Mouse (Mus musculus) CH12.LX (cell line): Measurements from ENCODE around the gene Fam69b. TPM values are rescaled to one million over a fixed set of nuclear protein-coding genes. Genes with fewer than 3 reads are reported as not detected.

ENCODE experiments used
- DNase-seq: peaks from one replicate; pipeline ENCODE4 v3.0.0-alpha.2; 2013; ENCODE audit errors: extremely low read depth
- H3K27ac ChIP-seq: 2 replicates; pipeline ENCODE4 v1.5.1; 2012; ENCODE audit warnings: low read depth, mild to moderate bottlenecking, control low read depth, moderate library complexity; ENCODE audit not compliant: insufficient read depth
- H3K27me3 ChIP-seq: replicated peaks from 2 replicates; pipeline ENCODE3; 2012; ENCODE audit warnings: inconsistent platforms
- H3K36me3 ChIP-seq, 2 experiments: replicated peaks in 1 of 2; 2 replicates each; pipeline versions ENCODE3 to v1.6.1; 2012; ENCODE audit warnings: inconsistent platforms in 1 of 2, low read length in 1 of 2, mild to moderate bottlenecking in 1 of 2, mixed read lengths in 1 of 2, moderate library complexity in 1 of 2; ENCODE audit not compliant: control insufficient read depth in 1 of 2, insufficient read depth in 1 of 2
- H3K4me1 ChIP-seq, 2 experiments: 2 replicates each; pipeline ENCODE4 v1.6.1; 2012; ENCODE audit warnings: inconsistent platforms in 1 of 2, moderate library complexity in 1 of 2; ENCODE audit not compliant: insufficient read depth in 2 of 2, control insufficient read depth in 1 of 2
- H3K4me2 ChIP-seq: 2 replicates; pipeline ENCODE4 v1.6.1; 2012; ENCODE audit warnings: low read depth, mild to moderate bottlenecking, control low read depth; ENCODE audit not compliant: poor library complexity, insufficient read depth, severe bottlenecking
- H3K4me3 ChIP-seq, 3 experiments: fragments of 150-350 bp in 1 of 3; sonication (generic) in 1 of 3; replicated peaks in 1 of 3; 2 replicates each; pipeline versions ENCODE3 to v1.5.1; 2011 to 2012; ENCODE audit warnings: low read depth in 2 of 3, low read length in 2 of 3, mild to moderate bottlenecking in 2 of 3, moderate library complexity in 2 of 3, control low read depth in 1 of 3, improper control_type of control experiment in 1 of 3, inconsistent platforms in 1 of 3, mixed read lengths in 1 of 3; ENCODE audit not compliant: poor library complexity in 1 of 3
- H3K79me2 ChIP-seq: replicated peaks from 2 replicates; pipeline ENCODE4 v1.6.1; 2012; ENCODE audit warnings: mild to moderate bottlenecking, moderate library complexity; ENCODE audit not compliant: control insufficient read depth, poor library complexity, insufficient read depth, severe bottlenecking; ENCODE audit errors: extremely low read depth
- H3K9ac ChIP-seq: 2 replicates; pipeline ENCODE4 v1.6.1; 2012; ENCODE audit warnings: low read depth, mild to moderate bottlenecking, control low read depth, moderate library complexity; ENCODE audit not compliant: insufficient read depth
- H3K9me3 ChIP-seq: replicated peaks from 2 replicates; pipeline ENCODE3; 2012; ENCODE audit warnings: low read length, inconsistent platforms, mixed read lengths
- E2F4 ChIP-seq: IDR thresholded peaks from 2 replicates; pipeline ENCODE4 v1.6.1; 2011; ENCODE audit warnings: low read depth, low read length, improper control_type of control experiment; ENCODE audit not compliant: insufficient replicate concordance
- EP300 ChIP-seq: IDR thresholded peaks from 2 replicates; pipeline ENCODE4 v1.6.1; 2011; ENCODE audit warnings: low read length, improper control_type of control experiment
- IRF4 ChIP-seq: IDR thresholded peaks from 2 replicates; pipeline ENCODE4 v1.6.1; 2014; ENCODE audit warnings: low read depth, mild to moderate bottlenecking, inconsistent platforms, low read length, improper control_type of control experiment
- KAT2A ChIP-seq: IDR thresholded peaks from 2 replicates; pipeline ENCODE4 v1.6.1; 2012; ENCODE audit warnings: low read length, improper control_type of control experiment, inconsistent platforms; ENCODE audit not compliant: insufficient replicate concordance
- MYC ChIP-seq: IDR thresholded peaks from 2 replicates; pipeline ENCODE4 v1.6.1; 2011; ENCODE audit warnings: low read depth, mild to moderate bottlenecking, improper control_type of control experiment, low read length
- NRF1 ChIP-seq: IDR thresholded peaks from 2 replicates; pipeline ENCODE4 v1.6.1; 2014; ENCODE audit warnings: low read depth, mild to moderate bottlenecking, inconsistent platforms, low read length, improper control_type of control experiment, moderate library complexity
- PAX5 ChIP-seq: IDR thresholded peaks from 2 replicates; pipeline ENCODE4 v1.6.1; 2012; ENCODE audit warnings: low read length, inconsistent platforms, mixed read lengths
- POLR2A ChIP-seq: IDR thresholded peaks from 2 replicates; pipeline ENCODE4 v1.6.1; 2011; ENCODE audit warnings: low read depth, mild to moderate bottlenecking, improper control_type of control experiment, low read length
- POLR2AphosphoS2 ChIP-seq: IDR thresholded peaks from 2 replicates; pipeline ENCODE4 v1.6.1; 2011; ENCODE audit warnings: low read depth, low read length, improper control_type of control experiment
- RAD21 ChIP-seq: IDR thresholded peaks from 2 replicates; pipeline ENCODE4 v1.6.1; 2011; ENCODE audit warnings: low read depth, mild to moderate bottlenecking, low read length, improper control_type of control experiment, moderate library complexity
- RCOR1 ChIP-seq: conservative IDR thresholded peaks from 2 replicates; pipeline ENCODE4 v1.6.1; 2012; ENCODE audit warnings: low read depth, mild to moderate bottlenecking, inconsistent platforms, low read length, improper control_type of control experiment
- SMC3 ChIP-seq: IDR thresholded peaks from 2 replicates; pipeline ENCODE4 v1.6.1; 2011; ENCODE audit warnings: low read depth, low read length, improper control_type of control experiment
- TBP ChIP-seq: conservative IDR thresholded peaks from 2 replicates; pipeline ENCODE4 v1.6.1; 2011; ENCODE audit warnings: low read depth, low read length, improper control_type of control experiment
- TCF12 ChIP-seq: IDR thresholded peaks from 2 replicates; pipeline ENCODE4 v1.6.1; 2014; ENCODE audit warnings: low read depth, mild to moderate bottlenecking, inconsistent platforms, low read length, improper control_type of control experiment
- UBTF ChIP-seq: IDR thresholded peaks from 2 replicates; pipeline ENCODE4 v1.6.1; 2012; ENCODE audit warnings: low read depth, mild to moderate bottlenecking, inconsistent platforms, low read length, improper control_type of control experiment, moderate library complexity
- USF1 ChIP-seq: IDR thresholded peaks from 2 replicates; pipeline ENCODE4 v1.6.1; 2014; ENCODE audit warnings: low read depth, mild to moderate bottlenecking, inconsistent platforms, low read length, improper control_type of control experiment
- ZC3H11A ChIP-seq: IDR thresholded peaks from 2 replicates; pipeline ENCODE4 v1.6.1; 2012; ENCODE audit warnings: low read depth, mild to moderate bottlenecking, inconsistent platforms, low read length, improper control_type of control experiment
- dilution Hi-C: fragments of 300-500 bp; cut with MboI; formaldehyde crosslinking; loops from 2 replicates; pipeline ENCODE4 v1.14.3; 2020; ENCODE audit warnings: low sequenced_read_pairs; ENCODE audit not compliant: extremely low pct_unique_long_range_greater_than_20kb, extremely low pct_ligation_motif_present
- in situ Hi-C: fragments of 300-500 bp; cut with MboI; formaldehyde crosslinking; loops from 3 replicates; pipeline ENCODE4 v1.14.3; 2019; ENCODE audit warnings: low sequenced_read_pairs, low pct_ligation_motif_present, low pct_unique_long_range_greater_than_20kb, mixed read lengths
- polyA plus RNA-seq: library from polyadenylated mRNA; unstranded; fragments of >175 nt; gene quantifications from 2 replicates; pipeline ENCODE4 v1.2.1, GENCODE M21; 2012; ENCODE audit warnings: low read depth; ENCODE audit not compliant: insufficient read length
- total RNA-seq, 2 experiments: library from RNA; depleted of rRNA; stranded (reverse); fragments of 300-350 nt in 1 of 2; fragments of >200 nt in 1 of 2; gene quantifications; 2 replicates each; pipeline ENCODE4 v1.2.3; 2012 to 2014

Fam69b gene
- total and polyA plus RNA-seq, 3 experiments, result 0.16 to 1.2 TPM; not detected in 1

GRCm38 (mm10) chr2:26599965-26600364 is 28.3 kb upstream of the Fam69b start:
- H3K9me3 ChIP-seq, result no peaks in the 10 kb centered on the region
- dilution Hi-C loops, result no loop called here
- no peak overlapping the region for H3K27ac ChIP-seq
- in situ Hi-C loops, result no loop called here
- peaks cover 9 to 14% of the 10 kb centered on the region in 2 experiments; a peak in 3 of 4 replicates for H3K4me1 ChIP-seq
- no peak overlapping the region for H3K4me2 ChIP-seq
- no peak overlapping the region for H3K4me3 ChIP-seq
- TF ChIP-seq POLR2A, result no peak
- no peak for TF ChIP-seq NRF1
- TF ChIP-seq E2F4, result no peak
- TF ChIP-seq UBTF, result no peak
- no peak for TF ChIP-seq RCOR1
- TF ChIP-seq USF1, result no peak
- no peak for TF ChIP-seq ZC3H11A
- H3K36me3 ChIP-seq, result peaks cover 0 to 11% of the 10 kb centered on the region in 2 experiments
- no peak for DNase-seq
- peaks cover 32% of the 10 kb centered on the region for H3K27me3 ChIP-seq
- no peaks in the 10 kb centered on the region for H3K79me2 ChIP-seq
- no peak overlapping the region for H3K9ac ChIP-seq

- dilution Hi-C loops (no loop called here), in situ Hi-C loops (no loop called here)
- H3K79me2 ChIP-seq, result no peaks in the 10 kb centered on the region
- H3K4me1 ChIP-seq, result peaks cover 9 to 14% of the 10 kb centered on the region in 2 experiments; a peak in 3 of 4 replicates
- no peak for DNase-seq
- no peak for TF ChIP-seq MYC
- no peak for TF ChIP-seq PAX5
- TF ChIP-seq RCOR1, result no peak
- TF ChIP-seq POLR2AphosphoS2, result no peak
- H3K9ac ChIP-seq, result no peak overlapping the region
- H3K27ac ChIP-seq, result no peak overlapping the region
- no peaks in the 10 kb centered on the region for H3K9me3 ChIP-seq
- no peak overlapping the region for H3K4me2 ChIP-seq
- H3K36me3 ChIP-seq, result peaks cover 0 to 6% of the 10 kb centered on the region in 2 experiments
- peaks cover 35% of the 10 kb centered on the region for H3K27me3 ChIP-seq
- no peak overlapping the region for H3K4me3 ChIP-seq
Measured at GRCm38 (mm10) chr2:26600664-26601063, 27.6 kb upstream of the Fam69b start.

GRCm38 (mm10) chr2:26601595-26601994 is 26.7 kb upstream of the Fam69b start:
- no peak overlapping the region for H3K4me3 ChIP-seq
- TF ChIP-seq EP300 (no peak), E2F4 (no peak), MYC (no peak), KAT2A (no peak), IRF4 (no peak), RAD21 (no peak), SMC3 (no peak), TCF12 (no peak), TBP (no peak)
- H3K27ac ChIP-seq, result no peak overlapping the region
- peaks cover 43% of the 10 kb centered on the region for H3K27me3 ChIP-seq
- no peak for DNase-seq
- in situ Hi-C loops, result no loop called here
- dilution Hi-C loops, result no loop called here
- no peaks in the 10 kb centered on the region for H3K9me3 ChIP-seq
- H3K4me2 ChIP-seq, result no peak overlapping the region
- no peak overlapping the region for H3K9ac ChIP-seq
- H3K79me2 ChIP-seq, result no peaks in the 10 kb centered on the region
- H3K4me1 ChIP-seq, result peaks cover 9 to 19% of the 10 kb centered on the region in 2 experiments; a peak in 3 of 4 replicates
- H3K36me3 ChIP-seq, result no peaks in the 10 kb centered on the region
